Mouse (Mus musculus): ENCODE results near the gene Setd1b.

GRCm38 (mm10) chr5:123152901-123153300, 10.9 kb downstream of the Setd1b start:
- TF ChIP-seq GATA1 (IDR thresholded peaks at IDR 0.05; ENCODE audit: low read length) (no peak), TAL1 (IDR thresholded peaks at IDR 0.05; ENCODE audit: low read length) (no peak)

All from erythroblast, embryonic 14.5 days (primary cell).